Mouse (Mus musculus) kidney, embryonic 16.5 days (tissue): ENCODE measurements around the gene Ptpra. TPM values are rescaled to one million over a fixed set of nuclear protein-coding genes. Genes with fewer than 3 reads are reported as not detected.
"Not testable (repeated sequence)": the region's sequence is repeated elsewhere in the genome, so short reads cannot be mapped to it uniquely, and the experiment has no call there.

ENCODE experiments used
- ATAC-seq: fragments of 200-750 bp; cut with Nextera tagmentation; 2 replicates; pipeline ENCODE4 v1.8.0; 2017; ENCODE audit warnings: moderate TSS enrichment; ENCODE audit not compliant: low FRiP score, low TSS enrichment
- H3K27ac ChIP-seq: fragments of 300-500 bp; sonication (generic); 2 replicates; pipeline ENCODE4 v1.5.1; 2014; ENCODE audit warnings: low read length
- H3K27me3 ChIP-seq: fragments of 300-500 bp; sonication (generic); 2 replicates; pipeline ENCODE4 v1.6.1; 2014; ENCODE audit warnings: low read length, control low read depth, mixed read lengths; ENCODE audit not compliant: insufficient read depth
- H3K36me3 ChIP-seq: fragments of 300-500 bp; sonication (generic); 2 replicates; pipeline ENCODE4 v1.6.1; 2014; ENCODE audit warnings: low read length, control low read depth, mixed read lengths; ENCODE audit not compliant: insufficient read depth
- H3K4me1 ChIP-seq: fragments of 300-500 bp; sonication (generic); 2 replicates; pipeline ENCODE4 v1.6.1; 2014; ENCODE audit warnings: low read length, control low read depth, mixed read lengths; ENCODE audit not compliant: insufficient read depth
- H3K4me2 ChIP-seq: fragments of 300-500 bp; sonication (generic); replicated peaks from 2 replicates; pipeline ENCODE4 v1.6.1; 2014; ENCODE audit warnings: low read depth, low read length
- H3K4me3 ChIP-seq: fragments of 300-500 bp; sonication (generic); 2 replicates; pipeline ENCODE4 v1.5.1; 2014; ENCODE audit warnings: mild to moderate bottlenecking, low read length
- H3K9ac ChIP-seq: fragments of 300-500 bp; sonication (generic); replicated peaks from 2 replicates; pipeline ENCODE4 v1.6.1; 2014; ENCODE audit warnings: low read length
- H3K9me3 ChIP-seq: fragments of 300-500 bp; sonication (generic); 2 replicates; pipeline ENCODE4 v1.6.1; 2016; ENCODE audit warnings: low read length, control low read depth
- WGBS: fragments of 180-500 bp; shearing (Covaris S2); extraction: QIAGEN DNeasy Blood & Tissue Kit; methylation state at CpG from one replicate; pipeline ENCODE4 v1.1.7; 2014; 5-methylcytosine and 5-hydroxymethylcytosine counted together
- polyA plus RNA-seq: library from polyadenylated mRNA; unstranded; fragments of >200 nt; fragmentation: Nextera tagmentation; extraction: Ambion mirVana; gene quantifications from 2 replicates; pipeline ENCODE4 v1.2.1, GENCODE M21; 2015

Gene Ptpra
- polyA plus RNA-seq, 1 experiment from 2014 or later, result 91.6 TPM

DNA sequence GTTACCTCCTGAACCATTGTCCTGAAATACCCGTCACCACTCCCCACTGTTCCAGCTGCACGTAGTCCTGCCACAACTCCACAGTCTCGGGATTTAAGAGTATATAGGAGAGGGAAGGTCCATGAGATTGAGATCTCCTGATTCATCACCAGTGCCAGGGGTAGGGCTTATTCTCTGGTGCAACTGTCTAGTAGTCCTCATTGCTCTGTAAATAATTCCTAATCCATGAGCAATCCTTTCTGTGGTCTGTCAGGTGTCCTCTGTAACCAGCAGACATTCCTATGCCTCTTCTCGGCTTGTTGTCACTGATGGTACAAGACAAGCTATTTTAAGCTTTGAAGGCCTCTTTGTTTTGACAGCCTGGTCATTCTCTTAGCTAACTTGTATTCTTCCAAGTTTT lies 46.9 kb downstream of the Ptpra start:
- no peak overlapping the region for H3K4me3 ChIP-seq
- H3K36me3 ChIP-seq, result no peaks in the 10 kb centered on the region
- H3K9me3 ChIP-seq, result no peaks in the 10 kb centered on the region
- 67% methylated on average over 4 of the region's 4 CpGs for WGBS
- no peak overlapping the region for H3K4me2 ChIP-seq
- no peak overlapping the region for H3K9ac ChIP-seq
- peaks cover 9% of the 10 kb centered on the region; the same call in 1 of the 2 replicates for H3K4me1 ChIP-seq
- no peaks in the 10 kb centered on the region for H3K27me3 ChIP-seq
- H3K27ac ChIP-seq, result no peak overlapping the region
- ATAC-seq, result no peak

DNA sequence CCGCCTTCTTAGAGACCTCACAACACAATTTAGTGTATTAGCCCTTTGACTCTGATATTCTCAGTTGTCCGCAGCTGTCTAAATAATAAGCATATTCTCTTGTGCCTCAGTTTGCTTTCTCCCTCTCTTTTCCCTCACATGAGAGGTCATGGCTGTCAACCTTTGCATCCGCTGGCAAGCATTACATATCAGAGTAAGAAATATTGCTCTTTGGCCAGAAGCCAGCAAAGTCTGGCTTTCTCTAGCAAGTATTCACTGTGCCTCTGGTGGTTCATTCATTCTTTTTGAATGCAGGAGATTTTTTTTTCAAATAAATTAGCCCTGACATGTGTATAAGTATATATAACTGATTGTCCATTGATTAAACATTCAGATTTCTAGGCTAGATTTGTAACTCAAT lies 49.5 kb downstream of the Ptpra start:
- Histone ChIP-seq H3K36me3 (peaks cover 7% of the 10 kb centered on the region; the same call in 1 of the 2 replicates), H3K27ac (no peak overlapping the region), H3K9ac (no peak overlapping the region), H3K4me3 (no peak overlapping the region), H3K27me3 (no peaks in the 10 kb centered on the region), H3K9me3 (no peaks in the 10 kb centered on the region), H3K4me2 (no peak overlapping the region), H3K4me1 (peaks cover 9% of the 10 kb centered on the region; the same call in 1 of the 2 replicates)
- WGBS, result 55% methylated on average over 3 of the region's 3 CpGs
- 0 out of 2 replicates have a peak, but pooled peaks have one; percentile 35 for ATAC-seq

DNA sequence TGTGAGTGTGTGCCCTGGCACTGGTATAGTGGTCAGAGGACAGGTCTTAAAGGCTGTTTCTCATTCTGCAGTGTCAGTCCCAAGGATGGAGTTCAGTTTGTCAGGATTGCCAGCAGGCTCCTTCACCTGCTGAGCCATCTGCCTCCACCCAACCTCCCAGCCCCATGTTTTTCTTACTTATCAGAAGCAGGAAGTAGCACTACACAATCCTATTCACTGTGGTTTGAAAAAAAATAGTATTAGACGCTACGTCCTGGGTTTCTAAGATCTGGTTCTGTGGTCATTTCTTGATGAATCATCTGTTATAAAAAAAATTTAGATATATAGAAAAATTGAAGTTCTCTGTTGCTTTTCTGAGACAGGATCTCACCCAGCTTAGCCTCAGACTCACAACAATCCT lies 51.5 kb downstream of the Ptpra start:
- no peak overlapping the region for H3K4me3 ChIP-seq
- H3K36me3 ChIP-seq, result peaks cover 14% of the 10 kb centered on the region; the same call in 1 of the 2 replicates
- H3K9me3 ChIP-seq, result no peaks in the 10 kb centered on the region
- 88% methylated on average over 2 of the region's 2 CpGs for WGBS
- no peaks in the 10 kb centered on the region for H3K27me3 ChIP-seq
- no peak for ATAC-seq
- H3K27ac ChIP-seq, result no peak overlapping the region
- peaks cover 9% of the 10 kb centered on the region; the same call in 1 of the 2 replicates for H3K4me1 ChIP-seq
- H3K4me2 ChIP-seq, result no peak overlapping the region
- H3K9ac ChIP-seq, result no peak overlapping the region

DNA sequence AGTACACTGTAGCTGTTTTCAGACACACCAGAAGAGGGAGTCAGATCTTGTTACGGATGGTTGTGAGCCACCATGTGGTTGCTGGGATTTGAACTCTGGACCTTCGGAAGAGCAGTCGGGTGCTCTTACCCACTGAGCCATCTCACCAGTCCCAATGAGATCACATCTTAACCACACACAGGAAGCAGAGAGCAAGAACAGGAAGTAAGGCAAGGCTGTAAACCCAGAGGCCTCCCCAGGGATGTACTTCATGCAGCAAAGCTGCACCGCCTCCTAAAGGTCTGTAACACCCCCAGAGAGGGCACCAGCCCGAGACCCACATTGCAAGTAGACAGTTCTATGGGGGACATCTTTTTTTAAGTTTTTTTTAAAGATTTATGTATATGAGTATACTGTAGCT lies 61.5 kb downstream of the Ptpra start:
- not testable (repeated sequence) for H3K4me2 ChIP-seq, H3K9ac ChIP-seq, ATAC-seq, H3K9me3 ChIP-seq, H3K27me3 ChIP-seq, H3K4me1 ChIP-seq, H3K27ac ChIP-seq, H3K4me3 ChIP-seq
- 95% methylated on average over 4 of the region's 5 CpGs for WGBS
- peaks cover 16% of the 10 kb centered on the region for H3K36me3 ChIP-seq

DNA sequence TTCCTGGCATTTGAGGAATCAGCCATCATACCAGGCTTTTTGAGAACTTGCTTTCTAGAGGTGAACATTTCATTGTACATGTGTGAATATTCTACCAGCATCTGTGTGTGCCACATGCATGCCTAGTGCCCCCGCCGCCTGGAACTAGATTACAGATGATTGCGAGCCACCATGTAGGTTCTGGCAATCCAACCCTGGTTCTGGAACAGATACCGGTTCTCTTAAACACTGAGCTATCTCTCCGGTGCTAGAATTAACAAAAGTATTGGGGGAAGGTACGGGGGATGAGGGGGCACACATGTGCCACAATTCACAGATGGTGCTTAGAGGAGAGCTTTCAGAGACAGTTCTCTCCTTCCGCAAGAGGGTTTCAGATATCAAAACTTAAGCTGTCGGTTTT lies 63.8 kb downstream of the Ptpra start:
- Histone ChIP-seq H3K27ac (no peak overlapping the region), H3K4me1 (no peaks in the 10 kb centered on the region), H3K4me3 (no peak overlapping the region), H3K9ac (no peak overlapping the region), H3K9me3 (no peaks in the 10 kb centered on the region), H3K4me2 (no peak overlapping the region), H3K27me3 (no peaks in the 10 kb centered on the region), H3K36me3 (peaks cover 18% of the 10 kb centered on the region)
- 85% methylated on average over 8 of the region's 8 CpGs for WGBS
- no peak for ATAC-seq

DNA sequence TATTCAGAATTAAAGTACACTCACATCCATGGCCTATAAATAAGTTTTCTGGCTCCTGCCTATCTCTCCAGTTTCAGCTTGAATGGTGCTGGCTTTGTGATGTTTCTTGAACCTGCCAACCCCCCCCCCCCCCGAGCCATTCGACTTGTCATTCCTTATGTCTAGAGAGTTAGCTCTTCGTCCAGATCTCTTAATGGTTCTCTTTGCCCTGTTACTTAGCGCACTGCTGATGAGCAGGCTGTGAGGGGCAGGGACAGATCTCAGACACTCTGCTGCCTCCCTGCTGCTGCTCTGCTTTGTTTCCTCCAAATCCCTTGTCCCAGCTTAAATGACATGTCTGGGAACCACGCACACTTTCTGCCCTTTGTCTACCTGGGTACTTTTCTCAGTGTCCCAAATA lies 65.7 kb downstream of the Ptpra start:
- no peak for ATAC-seq
- H3K27ac ChIP-seq, result no peak overlapping the region
- H3K4me3 ChIP-seq, result no peak overlapping the region
- no peak overlapping the region for H3K9ac ChIP-seq
- no peaks in the 10 kb centered on the region for H3K4me1 ChIP-seq
- no peaks in the 10 kb centered on the region for H3K9me3 ChIP-seq
- no peak overlapping the region for H3K4me2 ChIP-seq
- H3K36me3 ChIP-seq, result peaks cover 24% of the 10 kb centered on the region
- WGBS, result 82% methylated on average over 5 of the region's 5 CpGs
- H3K27me3 ChIP-seq, result no peaks in the 10 kb centered on the region

DNA sequence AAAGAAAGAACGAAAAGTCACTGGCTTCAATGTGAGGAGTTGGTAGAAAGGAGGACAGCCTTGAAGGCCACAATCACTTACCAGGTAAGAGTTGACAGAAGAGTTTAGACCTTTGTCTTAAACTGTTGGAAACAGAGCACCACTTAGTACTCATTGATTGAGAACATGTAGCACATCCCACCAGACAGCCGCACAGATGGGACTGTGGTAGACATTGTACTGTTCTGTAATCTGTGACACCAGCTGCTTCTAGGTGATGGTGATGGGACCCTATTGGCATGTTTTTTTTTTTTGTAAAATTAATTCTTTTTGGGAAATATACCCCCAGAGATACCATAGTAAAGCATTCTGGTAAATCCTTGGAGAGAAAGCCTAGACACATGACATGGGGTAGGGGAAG lies 71.8 kb downstream of the Ptpra start:
- 97% methylated on average over 2 of the region's 2 CpGs for WGBS
- Histone ChIP-seq H3K4me2 (no peak overlapping the region), H3K36me3 (peaks cover 26% of the 10 kb centered on the region), H3K9me3 (no peaks in the 10 kb centered on the region), H3K4me1 (no peaks in the 10 kb centered on the region), H3K4me3 (no peak overlapping the region), H3K27ac (no peak overlapping the region), H3K27me3 (no peaks in the 10 kb centered on the region), H3K9ac (no peak overlapping the region)
- ATAC-seq, result no peak

DNA sequence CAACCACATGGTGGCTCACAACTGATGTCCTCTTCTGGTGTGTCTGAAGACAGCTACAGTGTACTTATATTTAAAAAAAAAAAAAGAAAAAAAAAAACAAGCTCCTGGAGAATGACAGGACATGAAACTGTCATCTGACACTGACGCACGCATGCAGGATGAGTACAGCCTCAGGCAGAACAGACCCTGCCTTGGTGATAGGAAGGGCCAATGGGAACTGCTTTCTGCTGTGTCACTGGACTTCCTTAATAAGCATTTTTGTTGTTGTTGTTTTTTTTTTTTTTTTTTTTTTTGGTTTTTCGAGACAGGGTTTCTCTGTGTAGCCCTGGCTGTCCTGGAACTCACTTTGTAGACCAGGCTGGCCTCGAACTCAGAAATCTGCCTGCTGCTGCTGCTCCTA lies 75.4 kb downstream of the Ptpra start:
- not testable (repeated sequence) for H3K27me3 ChIP-seq, H3K4me2 ChIP-seq, H3K4me3 ChIP-seq, H3K9ac ChIP-seq, H3K4me1 ChIP-seq, ATAC-seq, H3K9me3 ChIP-seq, H3K27ac ChIP-seq, H3K36me3 ChIP-seq
- 91% methylated on average over 3 of the region's 4 CpGs for WGBS

DNA sequence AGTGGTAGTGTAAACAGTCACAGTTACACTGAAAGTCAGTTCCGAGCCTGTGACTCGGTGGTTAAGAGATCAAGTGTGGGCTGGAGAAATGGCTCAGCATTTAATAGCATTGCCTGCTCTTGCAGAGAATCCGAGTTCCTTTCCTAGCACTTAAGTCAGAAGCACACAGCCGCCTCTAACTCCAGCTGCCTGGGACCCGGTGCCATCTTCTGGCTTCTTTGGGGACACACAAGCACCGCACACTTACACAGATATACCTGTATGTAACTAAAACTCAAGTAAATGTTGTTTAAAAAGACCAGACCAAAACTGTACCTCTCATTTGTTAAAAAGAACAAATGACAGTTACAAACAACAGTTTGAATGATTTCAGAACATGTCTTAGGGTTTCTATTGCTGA lies 78.4 kb downstream of the Ptpra start:
- no peaks in the 10 kb centered on the region for H3K27me3 ChIP-seq
- no peak overlapping the region for H3K9ac ChIP-seq
- H3K9me3 ChIP-seq, result no peaks in the 10 kb centered on the region
- no peak overlapping the region for H3K27ac ChIP-seq
- no peak overlapping the region for H3K4me3 ChIP-seq
- no peak overlapping the region for H3K4me2 ChIP-seq
- peaks cover 7% of the 10 kb centered on the region for H3K36me3 ChIP-seq
- ATAC-seq, result no peak
- WGBS, result 82% methylated on average over 6 of the region's 6 CpGs
- no peaks in the 10 kb centered on the region for H3K4me1 ChIP-seq

DNA sequence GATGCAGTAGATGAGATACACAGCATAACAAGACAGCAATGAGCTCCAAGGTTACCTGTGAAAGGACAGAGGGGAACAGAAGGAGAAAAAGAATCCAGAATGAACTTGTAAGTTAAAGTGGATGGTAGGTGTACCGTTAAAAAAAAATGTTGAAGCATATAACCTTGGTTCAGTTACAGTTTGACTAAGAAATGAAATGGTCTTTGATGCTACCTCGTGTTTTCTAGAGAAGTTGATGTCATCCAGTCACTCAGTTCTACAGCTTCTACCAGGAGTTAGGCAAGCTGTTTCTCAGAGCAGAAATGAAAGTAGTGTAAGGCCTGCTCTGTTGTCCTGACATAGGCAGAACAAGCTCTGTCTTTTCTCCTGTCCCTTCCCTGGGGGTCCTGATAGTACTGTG lies 79.2 kb downstream of the Ptpra start:
- H3K27ac ChIP-seq, result no peak overlapping the region
- no peak overlapping the region for H3K4me3 ChIP-seq
- ATAC-seq, result no peak
- no peak overlapping the region for H3K4me2 ChIP-seq
- H3K9ac ChIP-seq, result no peak overlapping the region
- no peaks in the 10 kb centered on the region for H3K4me1 ChIP-seq
- no peaks in the 10 kb centered on the region for H3K27me3 ChIP-seq
- peaks cover 11% of the 10 kb centered on the region for H3K36me3 ChIP-seq
- WGBS, result 92% methylated on average over 2 of the region's 2 CpGs
- no peaks in the 10 kb centered on the region for H3K9me3 ChIP-seq

DNA sequence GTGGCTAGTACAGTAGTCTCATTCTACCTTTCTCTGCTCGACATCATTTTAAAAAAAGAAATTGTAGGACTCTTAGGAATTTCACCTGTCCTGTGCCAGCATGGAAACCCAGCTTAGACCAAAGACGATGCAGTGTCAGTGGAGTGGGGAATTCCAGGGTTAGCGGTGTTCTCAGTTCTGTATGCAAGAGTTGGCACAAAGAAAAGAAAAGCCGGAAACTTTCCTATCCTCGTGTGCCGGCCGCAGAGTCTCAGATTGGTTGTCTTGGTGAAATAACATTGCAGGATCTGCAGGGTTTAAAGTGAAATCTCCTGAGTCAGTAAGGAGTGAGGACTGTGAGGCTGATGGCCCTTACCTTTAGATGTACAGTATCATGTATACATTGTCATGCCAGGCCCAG lies 79.8 kb downstream of the Ptpra start:
- H3K4me1 ChIP-seq, result no peaks in the 10 kb centered on the region
- no peak overlapping the region for H3K9ac ChIP-seq
- H3K4me3 ChIP-seq, result no peak overlapping the region
- H3K4me2 ChIP-seq, result no peak overlapping the region
- no peak for ATAC-seq
- 89% methylated on average over 7 of the region's 7 CpGs for WGBS
- H3K9me3 ChIP-seq, result no peaks in the 10 kb centered on the region
- no peak overlapping the region for H3K27ac ChIP-seq
- H3K36me3 ChIP-seq, result peaks cover 12% of the 10 kb centered on the region
- no peaks in the 10 kb centered on the region for H3K27me3 ChIP-seq
